Mouse (Mus musculus) intestine, embryonic 16.5 days (tissue): Measurements from ENCODE around the gene Stk17b. TPM values are rescaled to one million over a fixed set of nuclear protein-coding genes. Genes with fewer than 3 reads are reported as not detected.
A peak's percentile ranks its signal among the peaks of the same experiment; 100 is the strongest.
"Not testable (repeated sequence)": the region's sequence is repeated elsewhere in the genome, so short reads cannot be mapped to it uniquely, and the experiment has no call there.

Experiments used
- ATAC-seq: fragments of 200-750 bp; cut with Nextera tagmentation; 2 replicates; pipeline ENCODE4 v1.8.0; 2017; ENCODE audit warnings: moderate TSS enrichment, moderate library complexity
- H3K27ac ChIP-seq: fragments of 300-500 bp; sonication (generic); 2 replicates; pipeline ENCODE4 v1.5.1; 2014; ENCODE audit warnings: mild to moderate bottlenecking, low read length
- H3K27me3 ChIP-seq: fragments of 300-500 bp; sonication (generic); replicated peaks from 2 replicates; pipeline ENCODE4 v1.6.1; 2014; ENCODE audit warnings: low read length, control low read depth, mixed read lengths; ENCODE audit not compliant: control insufficient read depth, insufficient read depth
- H3K36me3 ChIP-seq: fragments of 300-500 bp; sonication (generic); 2 replicates; pipeline ENCODE4 v1.6.1; 2014; ENCODE audit warnings: low read length, control low read depth; ENCODE audit not compliant: control insufficient read depth, insufficient read depth
- H3K4me1 ChIP-seq: fragments of 300-500 bp; sonication (generic); 2 replicates; pipeline ENCODE4 v1.6.1; 2014; ENCODE audit warnings: low read length, control low read depth, mixed read lengths; ENCODE audit not compliant: control insufficient read depth, insufficient read depth
- H3K4me2 ChIP-seq: fragments of 300-500 bp; sonication (generic); 2 replicates; pipeline ENCODE4 v1.6.1; 2014; ENCODE audit warnings: low read depth, low read length, control low read depth
- H3K4me3 ChIP-seq: fragments of 300-500 bp; sonication (generic); 2 replicates; pipeline ENCODE4 v1.5.1; 2014; ENCODE audit warnings: mild to moderate bottlenecking, low read length
- H3K9ac ChIP-seq: fragments of 300-500 bp; sonication (generic); 2 replicates; pipeline ENCODE4 v1.6.1; 2014; ENCODE audit warnings: low read depth, low read length
- H3K9me3 ChIP-seq: fragments of 300-500 bp; sonication (generic); 2 replicates; pipeline ENCODE4 v1.6.1; 2016; ENCODE audit warnings: low read length, control low read depth; ENCODE audit not compliant: control insufficient read depth
- WGBS: fragments of 180-500 bp; shearing (Covaris S2); extraction: QIAGEN DNeasy Blood & Tissue Kit; methylation state at CpG from one replicate; pipeline ENCODE4 v1.1.7; 2014; 5-methylcytosine and 5-hydroxymethylcytosine counted together
- polyA plus RNA-seq: library from polyadenylated mRNA; unstranded; fragments of >200 nt; fragmentation: Nextera tagmentation; extraction: Ambion mirVana; gene quantifications from 2 replicates; pipeline ENCODE4 v1.2.1, GENCODE M21; 2015

The Stk17b gene
- polyA plus RNA-seq, 1 experiment from 2014 or later, result 16.1 TPM

- WGBS, result 63% methylated on average over 1 of the region's 1 CpGs
- Histone ChIP-seq H3K27me3 (no peaks in the 10 kb centered on the region), H3K4me2 (no peak overlapping the region), H3K36me3 (no peaks in the 10 kb centered on the region), H3K9me3 (no peaks in the 10 kb centered on the region), H3K9ac (no peak overlapping the region), H3K4me3 (no peak overlapping the region), H3K4me1 (no peaks in the 10 kb centered on the region), H3K27ac (no peak overlapping the region)
- ATAC-seq, result peak; percentile 80
These were observed 69.0 kb downstream of the Stk17b start for GRCm38 (mm10) chr1:53715966-53716515.

- Histone ChIP-seq H3K9me3 (no peaks in the 10 kb centered on the region), H3K36me3 (no peaks in the 10 kb centered on the region), H3K4me3 (no peak overlapping the region), H3K27me3 (no peaks in the 10 kb centered on the region), H3K27ac (no peak overlapping the region), H3K9ac (no peak overlapping the region), H3K4me1 (no peaks in the 10 kb centered on the region), H3K4me2 (no peak overlapping the region)
- 1% methylated on average over 4 of the region's 4 CpGs for WGBS
- ATAC-seq, result peak; percentile 29; the same call in 1 of the 2 replicates
These were observed 69.6 kb downstream of the Stk17b start for GRCm38 (mm10) chr1:53715446-53715845.

GRCm38 (mm10) chr1:53713383-53713782 lies 71.6 kb downstream of the Stk17b start:
- H3K9me3 ChIP-seq, ATAC-seq, H3K4me2 ChIP-seq, H3K36me3 ChIP-seq, H3K9ac ChIP-seq, H3K4me1 ChIP-seq, H3K27ac ChIP-seq, H3K4me3 ChIP-seq, H3K27me3 ChIP-seq: not testable (repeated sequence)
- WGBS, result 55% methylated on average over 2 of the region's 3 CpGs

GRCm38 (mm10) chr1:53711069-53711468 lies 74.0 kb downstream of the Stk17b start:
- H3K9me3 ChIP-seq, result no peaks in the 10 kb centered on the region
- WGBS, result 93% methylated on average over 9 of the region's 9 CpGs

GRCm38 (mm10) chr1:53709602-53710001 lies 75.4 kb downstream of the Stk17b start:
- H3K4me1 ChIP-seq, H3K4me3 ChIP-seq, H3K9me3 ChIP-seq, H3K9ac ChIP-seq, ATAC-seq, H3K36me3 ChIP-seq, H3K4me2 ChIP-seq, H3K27me3 ChIP-seq, H3K27ac ChIP-seq: not testable (repeated sequence)
- WGBS, result 67% methylated on average over 5 of the region's 5 CpGs

More at GRCm38 (mm10) chr1:53711069-53711468, 74.0 kb downstream of the Stk17b start:
- ATAC-seq, result no peak
- no peak overlapping the region for H3K4me3 ChIP-seq
- no peaks in the 10 kb centered on the region for H3K36me3 ChIP-seq
- H3K4me1 ChIP-seq, result peaks cover 2% of the 10 kb centered on the region; the same call in 1 of the 2 replicates
- no peak overlapping the region for H3K4me2 ChIP-seq
- no peak overlapping the region for H3K27ac ChIP-seq
- no peak overlapping the region for H3K9ac ChIP-seq
- no peaks in the 10 kb centered on the region for H3K27me3 ChIP-seq

GRCm38 (mm10) chr1:53706431-53707361 lies 78.3 kb downstream of the Stk17b start, which contains the start of gene Dnah7a:
Gene Dnah7a, minus strand, starts transcription at chr1:53706784.
- Histone ChIP-seq H3K4me3 (peak within 1 kb of the TSS; percentile 54), H3K9me3 (no peaks in the 10 kb centered on the region), H3K4me2 (peak within 1 kb of the TSS; percentile 91), H3K36me3 (no peaks in the 10 kb centered on the region), H3K4me1 (peaks cover 2% of the 10 kb centered on the region; the same call in 1 of the 2 replicates), H3K27ac (no peak within 1 kb of the TSS), H3K27me3 (no peaks in the 10 kb centered on the region), H3K9ac (no peak within 1 kb of the TSS)
- 16% methylated on average over 42 of the region's 42 CpGs for WGBS
- peak; percentile 76 for ATAC-seq

Other genes with a start within 250 kb of the Stk17b start
- gene Dnah7a, start 78.4 kb downstream of the Stk17b start, polyA plus RNA-seq, result 0.34 and 0.44 TPM in 2 replicates